Mouse (Mus musculus) embryonic facial prominence, embryonic 15.5 days (tissue): ENCODE measurements at regions not wholly inside any gene's neighbourhood (a gene's known extent, or its start where the extent isn't known, plus 50 kb on each side); places are given as distances from the start of the nearest gene placed in this dataset.

ENCODE experiments used
- ATAC-seq: fragments of 200-750 bp; cut with Nextera tagmentation; 2 replicates; pipeline ENCODE4 v1.8.0; 2017; ENCODE audit warnings: low read depth, moderate TSS enrichment; ENCODE audit not compliant: insufficient number of reproducible peaks, low FRiP score, low TSS enrichment
- H3K27ac ChIP-seq: fragments of 300-500 bp; sonication (generic); replicated peaks from 2 replicates; pipeline ENCODE4 v1.5.1; 2015; ENCODE audit warnings: mild to moderate bottlenecking, inconsistent platforms
- H3K27me3 ChIP-seq: fragments of 300-500 bp; sonication (generic); 2 replicates; pipeline ENCODE4 v1.6.1; 2015; ENCODE audit warnings: inconsistent platforms
- H3K36me3 ChIP-seq: fragments of 300-500 bp; sonication (generic); 2 replicates; pipeline ENCODE4 v1.6.1; 2015; ENCODE audit warnings: mild to moderate bottlenecking, inconsistent platforms
- H3K4me1 ChIP-seq: fragments of 300-500 bp; sonication (generic); 2 replicates; pipeline ENCODE4 v1.6.1; 2015; ENCODE audit warnings: inconsistent platforms
- H3K4me2 ChIP-seq: fragments of 300-500 bp; sonication (generic); replicated peaks from 2 replicates; pipeline ENCODE4 v1.6.1; 2015; ENCODE audit warnings: mild to moderate bottlenecking, inconsistent platforms
- H3K4me3 ChIP-seq: fragments of 300-500 bp; sonication (generic); replicated peaks from 2 replicates; pipeline ENCODE4 v1.5.1; 2015; ENCODE audit warnings: mild to moderate bottlenecking, inconsistent platforms
- H3K9ac ChIP-seq: fragments of 300-500 bp; sonication (generic); 2 replicates; pipeline ENCODE4 v1.6.1; 2015; ENCODE audit warnings: inconsistent platforms
- H3K9me3 ChIP-seq: fragments of 300-500 bp; sonication (generic); replicated peaks from 2 replicates; pipeline ENCODE4 v1.6.1; 2016; ENCODE audit warnings: inconsistent platforms
- WGBS: fragments of 180-500 bp; shearing (Covaris S2); methylation state at CpG from one replicate; pipeline ENCODE4 v1.1.7; 2015; 5-methylcytosine and 5-hydroxymethylcytosine counted together

DNA sequence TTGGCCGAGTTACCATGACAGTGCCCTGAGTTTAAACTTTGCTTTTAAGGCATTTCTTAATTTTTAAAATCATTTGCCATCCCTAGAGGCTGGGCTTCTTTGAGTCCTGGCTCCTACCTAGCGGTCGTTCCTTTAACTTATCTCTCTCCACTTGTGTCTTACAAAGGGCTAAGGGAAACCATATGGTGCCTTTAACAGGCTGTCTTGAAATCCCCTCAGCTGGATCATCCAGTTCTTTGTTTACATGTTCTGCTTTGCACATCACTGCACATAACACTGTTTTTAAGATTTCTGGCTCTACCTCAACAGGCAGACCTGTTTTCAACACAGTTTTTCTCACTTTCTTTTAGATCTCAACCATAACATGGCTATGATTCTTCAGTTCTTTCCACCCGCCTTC is 50.4 kb upstream of the Hspb3 start:
- no peak overlapping the region for H3K4me2 ChIP-seq
- H3K36me3 ChIP-seq: no peaks in the 10 kb centered on the region
- no peaks in the 10 kb centered on the region for H3K4me1 ChIP-seq
- H3K9ac ChIP-seq: no peak overlapping the region
- ATAC-seq: no peak
- no peak overlapping the region for H3K27ac ChIP-seq
- H3K9me3 ChIP-seq: no peaks in the 10 kb centered on the region
- H3K27me3 ChIP-seq: no peaks in the 10 kb centered on the region
- H3K4me3 ChIP-seq: no peak overlapping the region
- 37% methylated on average over 4 of the region's 4 CpGs for WGBS
